ENCODE assay signal across 8 mouse cellular contexts in genomic region chr14:72602521-72603193, GRCm38 (mm10).
DNase-seq lines count a peak whose midpoint lies in the region; ATAC-seq lines count a peak whose summit lies in the region.

No protein-coding gene starts in this region.

- no peaks in the 10 kb centered on the region for H3K27me3 ChIP-seq in intestine, embryonic 15.5 days (replicated peaks)

- intact Hi-C loops in left cerebral cortex, postnatal 14 days (cut with DNase I): no loop called here

- H3K4me1 ChIP-seq in intestine, embryonic 15.5 days (replicated peaks): peaks cover 8% of the 10 kb centered on the region; the same call in 1 of the 2 replicates

- peak overlapping the region; percentile 76 for H3K27ac ChIP-seq in intestine, embryonic 15.5 days

- H3K9ac ChIP-seq in intestine, embryonic 15.5 days: peak overlapping the region; percentile 45

- H3K36me3 ChIP-seq in intestine, embryonic 15.5 days: 0 out of 2 replicates have a peak, but pooled peaks cover 3% of the 10 kb centered on the region

- DNase-seq in adrenal gland, postnatal 10 days: peak; percentile 93
- peak; percentile 79 for DNase-seq in embryo, embryonic 9.5 days (ENCODE audit: extremely low spot score)
- DNase-seq in gastrocnemius, postnatal 4 days (ENCODE audit: low spot score in 2 of 2): peak; percentile 78 to 92
- peak; percentile 92 to 94 for DNase-seq in left cerebral cortex, postnatal 14 days (ENCODE audit: low spot score in 2 of 2)
- DNase-seq in right cerebral cortex, postnatal 14 days: peak; percentile 90
- peak; percentile 82 for DNase-seq in urinary bladder, postnatal 25 days (ENCODE audit: low spot score)

- peak overlapping the region; percentile 53 for H3K4me2 ChIP-seq in intestine, embryonic 15.5 days (replicated peaks)

- H3K4me3 ChIP-seq in intestine, embryonic 15.5 days (replicated peaks): peak overlapping the region; percentile 43

- ATAC-seq in intestine, embryonic 15.5 days: peak; percentile 95
- peak; percentile 88 for ATAC-seq in megakaryocyte-erythroid progenitor cell, adult 5-6 weeks (replicated peaks; ENCODE audit: low FRiP score, low TSS enrichment, poor library complexity, severe bottlenecking)

- no peaks in the 10 kb centered on the region for H3K9me3 ChIP-seq in intestine, embryonic 15.5 days

- WGBS in intestine, embryonic 15.5 days: 1% methylated on average over 20 of the region's 20 CpGs

Comparison
In these comparisons a context has a peak if more than half of its experiments do, and no peak if none do; other contexts are left out.
1. Peak in every context shown above with its lines: DNase-seq, ATAC-seq, H3K4me3 ChIP-seq and H3K27ac ChIP-seq.